Mouse (Mus musculus) embryonic facial prominence, embryonic 14.5 days (tissue): ENCODE measurements around the gene Map2k6. TPM values are rescaled to one million over a fixed set of nuclear protein-coding genes. Genes with fewer than 3 reads are reported as not detected.

Experiments used
- polyA plus RNA-seq: library from polyadenylated mRNA; unstranded; fragments of >200 nt; fragmentation: Nextera tagmentation; extraction: Ambion mirVana; gene quantifications from 2 replicates; pipeline ENCODE4 v1.2.1, GENCODE M21; 2014

The Map2k6 gene
- polyA plus RNA-seq, 1 experiment from 2014 or later, result 15.5 TPM

Other genes with a start within 250 kb of the Map2k6 start
- 18.2 and 18.8 TPM in 2 replicates for gene Abca9, start 230.9 kb upstream of the Map2k6 start, polyA plus RNA-seq
- gene Abca6, start 147.3 kb upstream of the Map2k6 start, polyA plus RNA-seq, result 1.3 and 1.6 TPM in 2 replicates
- 9.8 and 11.2 TPM in 2 replicates for gene Abca5, start 61.4 kb upstream of the Map2k6 start, polyA plus RNA-seq